Mouse (Mus musculus) gastrocnemius, postnatal 10 days (tissue): Measurements from ENCODE around the gene Col15a1. TPM values are rescaled to one million over a fixed set of nuclear protein-coding genes. Genes with fewer than 3 reads are reported as not detected.

Experiments
- DNase-seq: peaks from one replicate; pipeline ENCODE4 v3.0.0; 2021; ENCODE audit warnings: mixed read lengths
- total RNA-seq, 2 experiments: library from RNA; stranded (reverse); gene quantifications; 2 replicates each; pipeline ENCODE4 v1.2.3; 2021

The Col15a1 gene
- total RNA-seq, 2 experiments from 2014 or later, result 332 to 359 TPM

GRCm38 (mm10) chr4:47303340-47303998, 95.5 kb downstream of the Col15a1 start:
- DNase-seq, result no peak

DNA sequence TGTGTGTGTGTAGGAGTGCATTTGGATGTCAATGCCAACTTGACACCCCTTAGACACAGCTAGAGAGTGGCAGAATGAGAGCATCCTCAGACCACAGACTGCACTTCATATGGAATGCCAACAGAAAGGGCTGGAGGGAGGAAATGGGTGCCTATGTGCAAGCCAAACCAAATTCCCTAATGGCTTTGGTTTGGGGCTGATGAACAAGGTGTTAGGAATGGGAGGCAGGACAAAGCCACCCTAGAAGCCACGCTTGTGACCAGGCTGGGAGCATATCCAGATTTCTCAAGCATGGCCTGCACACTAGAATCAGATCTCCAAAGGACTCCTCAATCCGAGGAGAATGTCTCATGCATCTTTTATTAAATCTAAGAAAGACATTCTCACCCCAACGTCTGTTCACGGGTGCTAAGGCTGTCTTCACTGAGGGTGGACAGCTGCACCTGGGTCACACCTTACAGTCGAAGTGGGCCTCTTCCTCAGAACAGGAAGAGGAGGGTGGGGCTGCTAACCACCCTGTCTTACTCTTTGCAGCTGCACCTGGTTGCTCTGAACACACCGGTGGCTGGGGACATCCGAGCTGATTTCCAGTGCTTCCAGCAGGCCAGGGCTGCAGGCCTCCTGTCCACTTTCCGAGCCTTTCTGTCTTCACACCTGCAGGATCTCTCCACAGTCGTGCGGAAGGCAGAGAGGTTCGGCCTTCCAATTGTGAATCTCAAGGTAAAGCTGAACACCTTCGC, 102.1 kb downstream of the Col15a1 start:
- no peak for DNase-seq

DNA sequence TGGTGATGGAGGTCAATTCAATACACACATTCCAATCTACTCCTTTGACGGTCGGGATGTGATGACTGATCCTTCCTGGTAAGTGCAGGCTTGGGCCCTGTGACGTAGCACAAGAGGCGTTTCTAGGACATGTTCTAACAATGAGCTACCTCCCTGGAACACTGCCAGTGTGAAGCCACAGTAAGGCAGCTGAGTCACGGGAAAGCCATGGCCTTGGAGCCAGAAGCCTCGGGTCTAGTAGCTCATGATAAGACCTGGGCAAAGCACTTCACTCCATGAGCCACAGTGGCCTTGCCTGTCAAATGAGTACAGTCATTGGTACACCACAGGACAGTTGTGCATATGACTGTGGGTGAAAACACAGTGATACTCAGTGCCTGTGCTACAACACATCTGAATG, 102.9 kb downstream of the Col15a1 start:
- no peak for DNase-seq

- no peak for DNase-seq
Measured at GRCm38 (mm10) chr4:47311467-47311866, 103.5 kb downstream of the Col15a1 start.

DNA sequence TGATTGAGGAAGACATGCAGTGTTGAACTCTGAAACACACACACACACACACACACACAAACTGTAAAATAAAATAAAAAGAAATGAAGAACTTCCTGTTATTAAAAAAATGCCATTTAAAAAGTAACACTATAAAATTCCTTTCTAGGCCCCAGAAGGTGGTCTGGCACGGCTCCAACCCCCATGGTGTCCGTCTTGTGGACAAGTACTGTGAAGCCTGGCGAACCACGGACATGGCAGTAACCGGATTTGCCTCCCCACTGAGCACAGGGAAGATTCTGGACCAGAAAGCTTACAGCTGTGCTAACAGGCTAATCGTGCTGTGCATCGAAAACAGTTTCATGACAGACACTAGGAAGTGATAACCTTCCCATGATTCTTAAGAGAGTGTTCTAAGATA, 104.0 kb downstream of the Col15a1 start:
- peak; percentile 38 for DNase-seq

DNA sequence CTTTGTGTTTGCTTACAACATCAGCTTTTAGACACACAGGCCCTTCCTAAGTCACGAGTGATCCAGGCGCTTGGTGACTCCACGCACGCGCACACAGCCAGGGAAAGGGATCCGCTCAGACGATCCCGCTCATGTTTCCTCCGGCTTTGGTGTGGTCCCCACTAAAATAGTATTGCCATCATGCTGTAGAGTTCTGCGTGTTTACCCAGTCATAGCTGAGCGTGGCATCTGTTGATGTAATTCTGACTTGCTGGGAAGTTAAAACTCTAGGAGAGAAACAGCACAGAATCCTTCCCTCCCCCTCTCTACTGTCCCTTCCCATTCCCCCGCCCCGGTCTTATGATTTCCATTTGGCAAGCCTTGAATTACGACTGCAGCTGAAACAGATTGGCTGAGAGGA, 104.7 kb downstream of the Col15a1 start:
- no peak for DNase-seq

GRCm38 (mm10) chr4:47313710-47314410, 105.9 kb downstream of the Col15a1 start:
- DNase-seq, result no peak

DNA sequence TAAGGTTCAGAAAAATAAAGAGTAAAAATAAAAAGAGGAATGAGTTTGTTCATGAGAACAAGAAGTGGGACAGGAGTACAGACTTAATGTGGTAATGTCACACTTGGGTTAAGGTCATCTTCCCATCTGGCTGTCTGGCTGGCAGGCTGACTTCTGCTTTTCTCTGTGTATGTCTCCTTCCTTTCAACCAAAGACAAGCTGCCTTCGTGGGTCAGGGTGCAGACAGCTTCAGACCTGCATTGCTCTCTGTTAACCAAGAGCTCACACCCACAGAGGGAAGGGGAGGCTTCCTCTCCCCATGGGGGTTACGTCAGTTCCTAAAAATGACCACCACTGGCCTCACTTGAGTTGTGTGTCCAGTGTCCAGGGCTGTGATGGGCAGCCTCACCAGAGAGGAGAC, 107.5 kb downstream of the Col15a1 start:
- DNase-seq, result no peak

DNA sequence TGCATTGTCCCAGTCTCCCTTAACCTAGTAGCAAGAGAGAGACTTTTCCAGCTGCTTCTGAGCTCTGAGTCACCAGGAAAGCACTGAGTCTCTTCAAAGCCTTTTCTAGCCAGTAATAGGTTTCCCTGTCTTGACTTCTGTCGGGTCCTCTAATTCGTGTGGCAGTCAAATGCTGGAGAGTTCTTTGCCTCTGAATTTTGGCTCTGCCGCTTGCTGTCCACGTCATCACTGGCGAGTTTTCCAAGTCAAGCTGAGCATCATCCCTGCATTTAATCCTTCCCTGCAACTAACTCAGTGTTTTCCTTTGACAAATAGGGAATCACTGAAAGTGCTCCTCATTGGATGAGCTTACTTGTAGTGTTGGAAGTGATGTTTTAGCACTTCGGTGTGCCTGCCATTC, 108.5 kb downstream of the Col15a1 start:
- peak; percentile 48 for DNase-seq

DNA sequence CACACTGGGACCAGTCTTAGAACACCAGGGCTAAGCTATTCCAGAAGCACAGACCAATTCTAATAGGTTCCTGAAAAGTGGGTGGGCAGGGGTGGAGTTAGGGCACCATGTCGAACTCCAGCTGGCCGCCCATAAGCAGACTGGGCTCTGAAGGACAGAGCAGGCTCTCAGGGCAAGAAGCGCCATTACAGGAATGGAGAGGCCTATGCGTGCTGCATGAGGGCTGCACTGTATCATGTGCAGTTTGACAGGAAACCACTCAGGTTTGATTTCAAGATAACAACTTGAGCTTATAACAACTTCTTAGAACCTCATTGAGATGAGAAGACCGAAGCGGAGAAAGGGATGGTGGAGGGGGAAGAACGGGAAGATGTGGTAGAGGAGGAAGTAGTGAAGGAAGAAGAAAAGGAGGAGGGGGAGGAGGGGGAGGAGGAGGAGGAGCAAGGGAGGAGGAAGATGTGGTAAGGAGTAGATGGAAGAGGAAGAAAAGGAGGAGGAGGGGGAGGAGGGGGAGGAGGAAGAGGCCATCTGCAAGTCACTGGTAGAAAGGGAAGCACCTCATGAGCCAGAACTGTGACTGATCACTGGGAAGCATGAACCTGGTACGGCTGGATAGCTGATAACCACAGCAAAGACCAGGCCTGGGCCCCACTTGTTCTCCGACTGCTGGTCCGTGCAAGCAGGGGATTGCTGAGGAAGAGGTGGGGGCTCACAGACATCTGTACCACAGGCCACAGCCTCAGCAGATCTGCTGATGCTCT, 111.8 kb downstream of the Col15a1 start:
- DNase-seq, result no peak

GRCm38 (mm10) chr4:47322315-47322714, 114.4 kb downstream of the Col15a1 start:
- DNase-seq, result no peak

- no peak for DNase-seq
Measured at GRCm38 (mm10) chr4:47324206-47324605, 116.2 kb downstream of the Col15a1 start.

- no peak for DNase-seq
Measured at GRCm38 (mm10) chr4:47327782-47328181, 119.8 kb downstream of the Col15a1 start.

- DNase-seq, result no peak
Measured at GRCm38 (mm10) chr4:47329285-47329684, 121.3 kb downstream of the Col15a1 start.

DNA sequence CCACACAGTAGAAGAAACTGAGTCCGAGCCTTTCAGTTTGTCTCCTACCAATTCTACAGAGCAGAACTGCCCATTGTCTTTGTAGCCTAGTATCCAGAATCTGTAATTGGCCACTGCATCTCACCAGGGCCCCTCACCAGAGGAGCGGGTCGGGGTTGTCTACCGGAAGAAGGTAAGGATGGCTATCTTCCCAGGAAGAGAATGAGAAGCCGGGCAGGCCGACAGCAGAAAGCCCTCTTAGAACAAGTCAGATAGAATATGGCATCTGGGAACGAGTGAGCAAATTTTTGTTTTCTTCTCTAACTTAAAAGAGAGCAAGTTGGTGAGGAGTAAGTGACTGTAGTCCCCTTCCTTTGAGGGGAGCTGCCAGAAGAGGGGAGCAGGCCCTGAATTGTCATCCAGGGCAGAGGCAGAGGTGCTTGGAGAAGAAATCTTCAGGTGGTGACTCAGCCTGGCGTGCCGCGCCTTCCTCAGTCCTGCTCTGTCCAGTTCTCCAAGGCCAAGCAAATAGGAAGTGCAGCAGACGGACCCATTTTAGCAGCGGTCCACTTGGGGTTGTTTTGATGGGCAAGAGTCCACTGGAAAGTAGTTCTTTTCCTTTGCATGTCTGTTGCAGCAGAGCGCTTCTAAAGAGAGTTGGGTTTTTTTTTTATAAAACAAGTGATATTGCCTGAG, 122.6 kb downstream of the Col15a1 start:
- DNase-seq, result no peak

GRCm38 (mm10) chr4:47332812-47333343, 124.9 kb downstream of the Col15a1 start:
- DNase-seq, result no peak

- no peak for DNase-seq
Measured at GRCm38 (mm10) chr4:47333541-47333940, 125.6 kb downstream of the Col15a1 start.

DNA sequence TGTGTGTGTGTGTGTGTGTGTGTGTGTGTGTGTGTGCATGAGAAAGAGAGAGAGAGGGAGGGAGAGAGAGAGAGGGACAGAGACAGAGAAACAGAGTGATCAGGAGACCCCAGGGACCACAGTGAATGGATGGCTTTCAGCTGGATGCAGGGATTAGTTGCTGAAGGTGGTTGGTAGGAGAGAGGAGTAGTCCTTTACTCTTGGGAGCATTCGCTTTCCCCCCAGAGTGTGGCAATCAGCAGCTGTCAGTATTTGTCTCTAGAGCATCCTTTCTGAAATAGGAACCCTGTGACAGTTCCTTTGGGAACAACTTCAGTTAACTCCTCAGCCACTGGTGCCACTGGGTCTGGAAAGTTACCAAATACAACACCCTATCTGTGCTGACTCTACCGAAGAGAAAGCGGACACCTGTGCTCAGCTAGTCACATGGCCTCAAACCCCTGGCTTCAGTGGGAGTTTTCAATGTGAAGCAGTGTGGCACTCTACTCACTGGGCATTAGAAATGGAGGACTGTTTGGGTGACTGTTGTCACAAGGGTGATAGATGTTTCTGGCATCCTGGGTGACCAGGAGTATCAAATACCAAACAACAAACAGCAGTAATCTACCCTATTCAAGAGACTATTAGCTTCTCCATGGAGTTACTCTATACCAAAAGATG, 129.1 kb downstream of the Col15a1 start:
- DNase-seq, result no peak

DNA sequence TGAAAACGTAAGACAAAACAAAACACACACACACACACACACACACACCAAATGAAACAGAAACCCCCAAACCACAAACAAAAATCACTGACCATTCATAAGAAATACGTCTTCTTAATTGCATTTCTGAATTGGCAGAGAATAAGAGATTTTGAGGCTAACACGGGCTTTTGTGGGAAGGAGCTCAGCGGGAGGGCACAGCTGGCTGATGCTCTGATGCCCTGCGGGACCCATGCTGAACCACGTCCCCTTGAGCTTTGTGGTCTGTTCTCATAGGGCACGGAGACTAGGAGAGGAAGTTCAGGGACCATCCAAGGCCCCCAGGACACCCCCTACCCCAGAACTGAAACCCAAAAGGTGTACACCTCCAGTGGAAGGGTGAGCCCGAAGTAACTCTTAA, 134.7 kb downstream of the Col15a1 start:
- DNase-seq, result no peak

DNA sequence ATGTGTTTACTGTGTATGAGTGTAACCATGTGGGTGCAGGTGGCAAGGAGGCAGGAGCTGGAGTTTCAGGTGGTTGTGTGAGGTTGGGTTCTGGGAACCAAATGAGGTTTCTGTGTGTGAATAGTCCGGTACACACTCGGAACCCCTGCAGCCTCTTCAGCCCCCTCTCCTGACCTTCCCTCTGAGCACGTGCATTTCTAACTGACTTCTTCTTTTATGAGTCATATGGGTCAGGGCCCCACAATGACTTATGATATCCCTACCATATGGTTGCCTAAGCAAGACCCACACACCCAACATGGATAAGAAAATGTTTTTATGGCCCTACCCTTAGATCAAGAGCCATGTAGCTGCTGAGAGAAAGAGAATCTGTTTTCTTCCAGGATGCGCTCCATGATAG, 139.1 kb downstream of the Col15a1 start:
- no peak for DNase-seq

DNA sequence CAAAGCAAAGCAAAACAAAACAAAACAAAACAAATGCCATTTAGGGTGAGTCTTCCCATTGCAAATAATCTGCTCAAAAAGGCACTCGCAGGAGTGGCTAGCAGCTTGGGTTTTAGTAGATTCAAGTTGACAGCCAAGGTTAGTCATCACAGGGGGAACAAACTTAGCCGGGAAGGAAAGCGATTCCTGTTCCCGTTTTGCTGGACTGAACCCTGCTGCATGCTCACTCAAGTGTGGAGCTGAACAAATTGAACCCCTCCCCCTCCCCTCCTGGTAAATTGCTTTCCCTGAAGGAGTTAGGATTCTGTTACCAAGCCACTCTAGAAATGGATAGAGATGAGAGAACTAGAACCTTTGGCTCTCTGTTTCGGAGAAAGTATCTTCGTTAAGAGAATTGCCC, 141.8 kb downstream of the Col15a1 start:
- no peak for DNase-seq
